Mouse (Mus musculus) embryo, embryonic 10 days (tissue): Measurements from ENCODE around the gene Atg2b.

Experiments
- DNase-seq: peaks from one replicate; pipeline ENCODE4 v3.0.0-alpha.2; 2015; ENCODE audit warnings: low spot score

Atg2b gene

DNA sequence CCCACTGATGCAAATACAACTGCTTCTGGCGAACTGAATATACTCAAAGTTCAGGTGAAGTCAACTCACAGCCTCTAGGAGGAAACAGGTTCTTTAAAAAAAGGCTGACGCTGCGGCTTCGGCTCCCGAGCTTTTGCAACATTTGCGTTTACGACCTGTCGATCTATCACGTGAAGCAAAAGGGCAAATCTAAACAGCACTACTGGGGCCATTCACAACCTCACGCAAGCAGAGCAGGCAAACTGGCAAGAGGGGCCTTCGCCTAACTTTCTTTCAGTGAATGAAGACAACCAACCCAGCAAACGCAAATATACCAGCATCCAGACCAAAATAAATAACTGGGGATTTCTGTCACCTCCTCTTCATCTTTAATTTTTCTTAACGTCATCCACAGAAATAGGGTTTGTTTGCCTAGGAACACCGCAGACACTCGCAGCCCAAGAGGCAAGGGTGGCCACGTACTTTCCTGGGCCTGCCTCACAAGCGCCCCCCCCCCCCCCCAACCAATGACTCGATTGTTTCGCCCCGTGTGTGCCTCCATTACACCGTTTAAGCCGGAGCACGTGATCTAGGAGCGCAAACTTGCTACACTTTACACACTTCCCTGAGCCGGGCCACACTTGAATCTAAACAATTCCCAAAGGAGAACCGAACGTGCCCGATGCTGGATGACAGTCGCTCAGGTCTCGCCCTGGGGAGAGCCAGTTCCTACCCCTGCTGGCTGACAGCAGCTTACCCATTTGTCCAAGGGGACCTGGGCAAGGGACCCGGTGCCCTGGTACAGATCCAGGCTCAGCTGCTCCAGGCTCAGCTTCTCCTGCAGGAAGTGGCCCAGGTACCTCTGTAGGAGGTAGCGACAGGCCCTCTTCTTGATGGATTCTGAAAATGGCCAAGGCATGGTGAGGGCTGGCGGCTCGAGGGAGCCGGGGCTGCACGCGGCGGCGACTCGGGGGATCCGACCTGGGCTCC lies 794 bp downstream of the Atg2b start, which contains the start of gene Gskip:
Gene Gskip (plus strand): TSS at position 897 of the 969 bp plus-strand sequence.
- peak; percentile 64 for DNase-seq

DNA sequence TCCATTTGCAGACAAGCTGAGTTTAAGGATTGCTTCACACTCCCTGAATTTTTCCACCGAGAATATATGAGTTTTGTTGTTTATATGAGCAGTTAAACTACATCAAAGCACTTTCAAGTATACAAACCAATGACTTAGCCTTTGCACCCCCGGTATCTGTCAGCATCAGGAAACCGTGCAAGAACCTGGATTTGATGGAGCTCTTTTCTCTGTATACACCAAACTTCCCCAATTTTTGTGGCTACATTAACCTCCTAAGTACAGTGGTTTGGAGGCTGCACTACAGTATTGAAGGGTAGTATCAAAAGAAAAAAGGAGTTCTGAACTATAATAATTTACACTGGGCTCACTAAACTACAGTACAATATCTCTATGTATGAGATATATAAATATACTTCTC lies 6.2 kb downstream of the Atg2b start:
- DNase-seq = no peak

DNA sequence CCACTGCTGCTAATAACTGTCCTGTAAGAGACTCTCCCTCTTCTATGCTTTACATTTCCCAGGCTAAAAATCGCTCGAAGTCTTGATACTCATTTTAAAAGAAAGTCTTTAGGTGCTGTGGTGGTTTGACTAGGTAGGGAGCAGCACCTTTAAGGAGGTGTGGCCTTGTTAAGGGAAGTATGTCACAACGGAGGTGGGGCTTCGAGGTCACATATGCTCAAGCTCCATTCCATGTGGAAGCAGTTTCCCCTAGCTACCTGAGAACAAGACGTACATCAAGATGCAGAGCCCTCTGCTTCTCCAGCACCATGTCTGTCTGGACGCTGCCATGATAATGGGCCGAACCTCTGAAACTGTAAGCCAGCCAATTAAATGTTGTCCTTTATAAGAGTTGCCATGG lies 6.8 kb downstream of the Atg2b start:
- DNase-seq = no peak

DNA sequence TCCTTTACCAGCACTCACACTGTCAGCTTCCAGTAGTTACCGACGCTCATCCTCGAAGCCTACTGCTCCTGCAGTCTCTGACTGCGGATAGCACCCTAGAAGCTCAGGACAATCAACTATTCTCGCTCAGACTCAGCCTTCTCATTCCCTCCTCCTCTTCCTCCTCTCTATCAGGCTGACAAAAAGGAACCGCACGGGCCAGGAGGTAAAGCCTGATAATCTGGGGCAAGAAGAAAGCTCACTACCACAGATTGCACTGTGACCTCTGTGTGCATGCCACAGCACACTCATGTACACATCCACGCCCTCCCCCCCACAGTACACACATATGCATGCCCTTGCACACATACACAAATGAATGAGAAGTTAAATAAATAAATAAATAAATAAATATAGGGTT lies 8.7 kb downstream of the Atg2b start:
- no peak for DNase-seq

DNA sequence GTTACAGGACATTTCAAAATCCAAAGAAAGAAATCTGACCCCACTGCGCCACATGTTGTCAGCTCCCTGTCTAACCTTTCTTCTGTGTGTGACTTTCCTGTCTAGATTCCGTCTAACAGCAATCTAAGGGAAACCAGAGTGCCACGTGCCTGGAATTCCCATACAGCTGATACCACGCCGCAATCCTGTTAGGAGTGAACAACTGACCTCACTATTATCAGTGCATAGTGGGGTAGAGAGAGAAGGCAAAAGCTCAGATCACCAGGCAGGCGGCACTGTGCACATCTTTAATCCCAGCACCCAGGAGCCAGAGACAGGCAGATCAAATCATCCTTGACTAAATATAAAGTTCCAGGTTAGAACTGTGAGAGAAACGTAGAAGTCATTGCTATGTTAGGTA lies 29.2 kb downstream of the Atg2b start:
- DNase-seq = no peak

DNA sequence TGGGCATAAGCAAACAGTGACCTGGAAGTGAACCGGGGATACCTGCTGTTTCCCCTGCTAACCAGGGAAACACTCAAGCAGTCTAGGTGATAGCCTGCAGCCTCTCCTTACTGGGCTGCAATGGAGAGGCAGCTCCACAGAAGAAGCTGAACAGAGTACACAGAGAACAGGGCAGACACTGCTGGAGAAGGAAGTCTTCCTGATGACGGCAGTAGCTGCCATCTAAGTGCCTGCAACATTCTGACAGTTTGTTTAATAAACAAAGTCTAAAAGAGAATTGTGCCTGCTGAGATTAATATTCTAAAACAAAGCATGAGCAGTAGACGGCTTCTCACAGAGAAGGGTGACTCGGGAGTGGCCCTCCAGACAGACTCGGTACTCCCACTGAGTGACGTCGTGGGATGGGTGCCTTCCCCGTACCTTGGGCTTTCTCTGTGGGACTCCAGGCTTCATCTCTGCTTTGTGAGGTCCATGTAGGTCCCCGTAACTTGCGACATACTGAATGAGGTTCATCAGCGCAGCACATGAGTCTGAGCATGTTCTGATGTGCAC lies 42.2 kb downstream of the Atg2b start:
- DNase-seq = no peak

DNA sequence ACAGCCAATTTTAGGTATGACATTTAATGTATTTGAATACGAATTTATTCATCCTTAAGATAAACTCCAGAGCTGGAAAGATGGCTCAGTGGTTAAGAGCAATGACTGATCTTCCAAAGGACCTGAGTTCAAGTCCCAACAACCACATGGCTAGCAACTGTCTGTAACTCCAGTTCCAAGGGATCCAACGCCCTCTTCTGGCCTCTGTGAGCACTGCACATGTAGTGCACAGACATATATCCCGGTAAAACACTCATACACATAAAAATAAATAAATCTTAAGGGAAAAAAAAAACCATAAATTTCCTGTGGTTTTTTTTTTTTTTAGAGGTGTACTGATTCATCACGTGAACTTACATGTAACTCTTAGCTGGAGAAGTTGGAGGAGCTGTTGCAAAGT lies 47.5 kb downstream of the Atg2b start:
- DNase-seq = no peak

DNA sequence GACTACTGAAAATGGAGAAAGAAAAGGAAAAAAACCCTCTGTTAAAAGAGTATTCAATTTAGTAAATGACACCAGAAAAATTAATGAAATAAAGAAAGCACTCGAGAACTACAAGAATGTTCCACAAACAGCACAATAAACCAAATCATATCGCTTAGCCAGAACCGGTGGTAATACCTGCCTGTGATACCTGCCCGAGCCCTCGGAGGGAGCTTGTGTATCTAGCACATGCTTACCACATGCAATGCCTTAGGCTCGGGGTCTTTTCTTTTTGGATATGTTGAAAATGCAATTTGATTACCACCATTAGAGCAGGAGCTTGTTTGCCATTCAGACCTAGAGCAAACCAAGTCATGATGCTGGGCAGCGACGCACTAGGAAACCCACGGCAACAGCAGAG lies 48.5 kb downstream of the Atg2b start:
- no peak for DNase-seq

DNA sequence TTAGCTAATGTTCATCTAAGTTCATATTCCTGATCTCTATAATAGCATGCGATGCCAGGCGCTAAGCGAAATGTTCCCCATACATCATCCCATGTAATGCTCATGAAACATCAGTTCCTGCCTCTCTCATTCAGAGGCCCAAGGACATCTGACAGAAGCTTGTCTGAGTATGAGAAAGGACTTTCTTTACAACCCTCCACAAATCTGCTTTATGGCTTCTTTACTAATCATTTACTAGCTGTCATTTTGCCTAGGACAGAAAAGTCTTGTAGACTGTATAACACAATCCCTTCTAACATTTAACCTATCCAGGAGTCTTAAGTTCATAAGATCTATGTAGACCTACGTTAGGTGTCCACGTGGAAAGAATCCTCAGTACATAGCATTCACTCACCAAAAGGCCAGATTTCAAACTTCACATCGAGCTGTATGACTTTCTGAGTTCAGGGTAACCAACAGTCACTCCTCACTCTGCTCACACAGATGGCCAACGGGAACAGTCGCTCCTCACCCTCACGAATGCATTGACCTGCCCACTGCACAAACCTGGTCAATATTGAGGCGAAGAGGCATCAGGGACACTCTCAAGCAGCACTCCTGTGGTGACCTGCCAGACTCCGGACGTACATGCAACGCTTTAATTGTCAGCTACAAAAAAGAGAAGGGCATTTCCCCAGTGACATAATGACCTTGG lies 50.5 kb downstream of the Atg2b start:
- DNase-seq = no peak

DNA sequence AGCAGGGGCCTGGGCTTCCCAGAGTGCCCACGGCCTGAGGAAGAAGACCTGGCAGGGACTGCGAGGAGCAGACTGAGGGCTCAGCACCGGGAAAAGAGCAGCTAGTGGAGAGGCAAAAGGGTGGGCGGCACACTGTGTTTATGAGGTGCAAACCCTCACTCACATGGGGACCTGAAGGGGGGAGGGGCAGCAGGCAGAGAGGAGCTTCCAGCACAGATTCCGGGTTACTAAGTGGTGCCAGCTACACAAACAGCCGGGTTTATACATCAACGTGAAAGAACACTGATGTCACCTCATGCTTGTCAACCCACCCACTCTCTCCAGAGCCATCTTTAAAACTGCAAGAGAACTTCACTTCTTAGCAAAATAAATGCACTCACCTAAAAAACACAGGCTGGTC lies 59.2 kb downstream of the Atg2b start:
- DNase-seq = no peak

DNA sequence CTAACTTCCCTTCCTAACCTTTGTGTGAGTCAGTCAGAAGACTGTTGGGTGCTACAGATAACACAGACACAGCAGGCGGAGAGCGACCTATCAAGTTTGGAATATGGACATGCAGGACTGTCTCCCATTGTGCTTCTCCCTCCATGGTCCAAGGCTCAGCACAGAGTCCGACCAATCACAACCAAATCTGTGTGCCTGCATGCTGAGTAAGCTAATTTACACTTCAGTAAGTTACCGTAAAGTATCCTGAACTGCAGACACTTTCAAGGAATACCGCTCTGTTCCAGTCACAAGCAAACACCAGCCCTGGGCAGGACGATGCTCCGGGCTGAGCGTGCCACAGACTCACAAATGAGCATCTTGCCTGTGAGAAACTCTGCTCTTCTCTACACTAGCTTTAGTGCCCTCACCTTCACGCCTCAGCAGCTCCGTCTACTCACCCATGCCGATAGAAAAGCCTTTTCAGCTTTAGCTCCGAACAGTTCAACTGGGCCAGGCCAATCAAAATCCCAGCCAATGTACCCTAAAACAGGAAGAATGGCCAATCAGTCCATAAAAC lies 62.0 kb downstream of the Atg2b start:
- DNase-seq = no peak

DNA sequence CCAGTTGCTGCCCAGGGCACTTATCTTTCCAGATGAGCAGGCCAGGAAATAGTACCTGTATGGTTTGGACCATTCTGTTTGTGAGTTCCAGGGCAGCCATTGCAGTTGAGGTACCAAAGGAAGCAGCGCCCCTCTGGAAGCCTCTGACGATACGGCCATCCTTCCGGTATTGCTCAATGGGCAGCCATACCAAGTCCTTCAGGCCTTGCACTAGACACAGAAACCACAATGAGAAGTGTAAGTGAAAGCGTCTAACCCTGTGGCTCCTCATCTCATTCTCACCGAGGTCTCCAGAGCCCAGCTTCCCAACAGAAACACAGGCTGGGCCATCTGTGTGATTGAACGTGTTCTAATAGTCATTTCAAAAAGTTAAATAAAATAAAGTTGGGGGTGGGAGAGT lies 63.0 kb downstream of the Atg2b start:
- DNase-seq = no peak

DNA sequence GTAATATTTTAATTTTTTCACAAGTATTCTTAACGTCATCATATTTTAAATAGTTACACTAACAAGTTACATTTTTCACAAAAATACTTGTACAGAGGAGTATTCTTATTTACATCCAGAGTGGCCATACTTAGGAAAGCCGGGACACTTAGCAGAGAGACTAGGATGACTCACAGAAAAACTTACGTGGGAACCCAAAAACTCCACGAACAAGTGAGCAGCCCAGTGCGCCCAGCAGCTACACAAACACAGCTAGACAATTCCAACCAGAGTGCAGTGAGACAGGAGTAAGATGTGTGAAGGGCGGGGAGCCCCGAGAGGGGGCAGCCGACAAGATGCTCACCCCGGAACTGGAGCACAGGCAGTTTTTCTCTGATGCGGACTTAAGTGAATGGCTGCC lies 71.5 kb downstream of the Atg2b start:
- no peak for DNase-seq

DNA sequence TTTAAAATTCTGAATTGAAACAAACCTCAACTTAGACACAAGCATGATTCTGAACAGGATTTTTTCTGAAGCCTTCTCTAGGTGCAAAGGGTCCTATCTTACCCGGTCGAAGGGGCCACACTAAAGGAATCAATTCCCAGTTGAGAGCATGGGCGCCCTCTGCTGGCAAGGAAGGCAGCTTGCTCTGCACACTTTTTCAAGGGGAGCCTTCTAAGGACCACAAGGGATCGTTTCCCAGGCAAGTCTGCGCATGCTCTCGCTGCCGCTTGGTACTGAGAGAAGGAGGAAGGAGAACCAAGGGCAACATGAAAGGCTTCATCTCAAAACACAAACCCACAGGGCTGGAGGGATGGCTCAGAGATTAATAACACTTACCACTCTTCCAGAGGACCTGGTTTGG lies 73.3 kb downstream of the Atg2b start:
- DNase-seq = peak; percentile 94

DNA sequence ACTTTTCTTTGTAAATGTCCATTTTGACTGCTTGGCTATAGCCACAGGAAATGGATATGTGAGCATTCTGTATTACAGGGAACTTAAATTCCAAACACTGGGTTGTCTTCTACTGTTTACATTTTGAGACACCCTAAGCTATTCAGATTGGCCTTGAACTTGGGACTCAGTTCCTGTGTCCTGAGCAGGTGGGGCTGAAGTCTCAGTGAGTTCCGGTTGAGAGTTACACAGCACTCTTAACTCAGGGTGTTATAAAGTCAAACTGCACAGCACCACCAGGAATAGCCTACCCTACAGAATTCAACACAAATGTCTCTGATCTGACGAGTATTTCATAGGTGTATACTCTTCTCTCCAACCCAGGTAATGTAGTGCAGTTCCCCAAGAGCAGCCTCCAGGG lies 74.0 kb downstream of the Atg2b start:
- DNase-seq = no peak

DNA sequence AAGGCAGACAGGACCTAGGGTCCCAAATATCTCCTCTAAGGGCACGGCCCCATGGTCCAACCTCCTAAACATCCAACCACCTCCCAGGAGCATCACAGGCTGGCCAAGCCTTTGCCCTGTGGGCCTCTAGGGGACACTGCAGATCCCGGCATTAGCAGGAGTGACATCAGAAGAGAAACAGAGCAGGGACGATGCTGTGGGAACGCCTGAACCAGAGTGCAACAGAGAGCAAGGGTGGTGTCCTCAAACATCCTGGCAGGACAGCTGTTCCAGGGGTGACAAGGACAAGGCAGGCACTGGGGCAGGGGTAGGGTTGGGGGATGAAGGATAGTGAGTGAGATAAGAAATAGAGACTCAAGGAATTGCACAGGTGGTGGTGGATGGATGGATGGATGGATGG lies 78.1 kb downstream of the Atg2b start:
- no peak for DNase-seq

DNA sequence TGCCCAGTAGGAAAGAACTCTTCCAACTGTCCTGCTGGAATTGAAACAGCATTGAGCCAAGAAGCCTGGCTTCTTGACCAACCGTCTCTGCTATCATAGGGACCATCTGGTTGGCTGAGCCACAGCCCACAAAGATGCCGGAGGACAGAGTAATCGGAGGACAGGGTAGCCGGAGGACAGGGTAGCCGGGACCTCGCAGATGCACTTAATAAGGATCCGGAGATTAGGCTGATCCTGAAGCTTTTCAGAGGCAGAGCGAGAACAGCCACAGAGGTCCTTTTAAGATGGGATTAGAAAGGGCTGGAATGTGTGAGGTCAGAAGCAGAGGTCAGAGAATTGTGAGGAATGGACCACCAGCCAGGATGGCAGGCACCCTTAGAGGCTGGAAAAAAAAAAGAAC lies 79.8 kb downstream of the Atg2b start:
- peak; percentile 70 for DNase-seq

DNA sequence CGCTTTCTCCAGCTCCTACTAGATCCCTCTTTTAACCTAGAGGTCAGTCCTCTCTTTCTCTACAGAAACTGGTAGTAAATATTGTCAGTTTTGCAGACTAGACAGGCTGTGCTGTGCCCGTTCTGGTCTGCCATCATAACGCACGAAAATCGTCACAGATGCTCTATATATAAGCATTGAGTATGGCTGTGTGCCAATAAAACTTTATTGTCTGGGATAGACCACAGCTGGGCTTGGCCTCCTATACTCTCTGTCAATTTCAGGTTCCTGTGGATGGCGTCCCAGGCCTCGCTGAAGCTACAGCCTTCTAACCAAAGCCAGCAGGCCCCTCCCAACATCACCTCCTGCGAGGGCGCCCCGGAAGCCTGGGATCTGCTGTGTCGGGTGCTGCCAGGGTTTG lies 81.1 kb downstream of the Atg2b start:
- no peak for DNase-seq

DNA sequence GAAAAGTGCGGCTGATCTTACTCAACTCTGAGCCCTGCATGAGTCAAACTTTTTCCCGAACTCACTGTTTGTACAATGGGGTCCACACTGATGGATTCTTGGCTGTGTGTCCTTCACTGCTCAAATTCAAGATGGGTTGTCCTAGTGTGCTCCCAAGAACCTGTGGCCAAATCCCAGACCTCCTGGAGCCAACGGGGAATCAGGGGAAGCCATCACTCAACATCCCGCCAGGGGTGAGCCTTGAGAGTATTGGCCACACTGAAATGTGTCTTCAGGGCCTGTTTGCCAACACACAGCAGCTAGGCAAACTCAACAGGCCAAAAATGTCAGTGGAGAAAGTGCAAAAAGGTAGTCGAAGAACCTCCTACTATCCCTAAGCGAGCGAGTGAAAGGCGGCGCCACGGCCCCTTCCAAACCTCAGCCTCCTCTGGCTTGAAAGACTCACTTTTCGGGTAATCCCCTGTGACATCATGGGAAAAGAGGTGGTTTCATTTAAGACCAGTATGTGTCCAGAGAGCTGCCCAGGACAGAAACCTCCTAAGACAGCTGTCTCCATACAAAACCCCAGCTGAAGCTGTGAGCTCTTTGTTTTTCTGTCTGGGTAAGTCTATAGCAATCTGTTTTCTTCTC lies 82.3 kb downstream of the Atg2b start, which contains the start of gene Bdkrb1:
Gene Bdkrb1 (plus strand): TSS at position 505 of the 630 bp plus-strand sequence.
- DNase-seq = no peak

DNA sequence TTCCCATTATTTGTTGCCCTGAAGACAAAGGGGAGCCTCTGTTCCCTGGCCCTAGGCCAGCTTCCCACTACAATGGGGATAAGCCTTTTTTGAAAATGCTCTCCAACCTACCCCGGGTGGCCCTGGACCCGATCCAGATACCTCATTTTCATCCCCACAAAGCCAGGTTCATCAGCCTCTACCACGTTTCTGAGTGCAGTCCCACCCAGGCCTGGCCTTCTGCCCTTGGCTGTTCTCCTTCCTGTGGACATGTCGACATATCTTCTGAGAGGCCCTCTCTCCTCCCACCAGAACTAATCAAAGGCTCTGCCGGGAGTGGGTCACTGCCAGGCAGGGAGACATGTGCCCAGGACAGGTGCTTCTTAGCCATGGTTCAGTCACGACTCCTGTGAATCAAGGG lies 83.4 kb downstream of the Atg2b start:
- no peak for DNase-seq

DNA sequence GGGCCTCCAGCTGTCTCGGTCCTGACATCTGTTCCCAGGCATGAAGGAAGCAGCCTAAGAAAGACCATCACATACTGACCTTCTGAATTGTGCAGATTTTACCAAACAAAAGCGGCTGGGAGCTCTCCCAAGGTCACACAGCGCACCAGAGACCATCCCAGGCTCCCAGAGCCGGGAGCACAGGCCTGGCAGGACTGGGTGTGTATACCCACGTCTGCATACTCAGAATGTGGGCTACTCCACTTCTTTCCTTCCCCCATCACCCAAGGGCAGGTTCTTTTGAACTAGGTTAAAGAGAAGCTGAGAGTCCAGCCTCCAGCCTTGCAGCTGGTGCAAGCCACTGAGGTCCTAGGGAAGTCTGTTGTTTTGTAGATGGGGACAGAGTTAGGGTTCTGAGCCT lies 85.9 kb downstream of the Atg2b start:
- no peak for DNase-seq

DNA sequence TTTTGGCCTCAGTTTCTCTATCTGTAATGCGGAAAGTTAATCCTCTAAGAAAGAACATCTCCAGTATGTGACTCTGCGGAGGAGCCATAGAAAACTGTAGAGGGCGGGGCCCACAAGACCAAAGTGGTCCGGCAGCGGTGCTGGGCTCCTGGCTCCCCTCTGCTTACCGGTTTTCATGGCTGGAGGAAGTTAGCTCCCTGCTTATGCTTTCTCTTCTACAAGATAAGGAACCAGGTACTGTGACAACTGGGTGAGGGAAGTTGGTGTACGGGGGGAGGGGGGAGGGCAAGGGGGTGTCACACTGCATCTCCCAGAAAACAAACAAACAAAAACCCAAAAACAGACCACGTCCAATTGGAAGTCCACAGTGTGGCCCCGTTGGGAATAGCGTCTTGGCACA lies 86.5 kb downstream of the Atg2b start:
- DNase-seq = no peak
